Mouse (Mus musculus) limb, embryonic 13.5 days (tissue): Measurements from ENCODE around the gene Pifo. TPM values are rescaled to one million over a fixed set of nuclear protein-coding genes. Genes with fewer than 3 reads are reported as not detected.

Source experiments
- polyA plus RNA-seq: library from polyadenylated mRNA; unstranded; fragments of >200 nt; fragmentation: Nextera tagmentation; extraction: Ambion mirVana; gene quantifications from 2 replicates; pipeline ENCODE4 v1.2.1, GENCODE M21; 2015

Pifo gene
- polyA plus RNA-seq, 1 experiment from 2014 or later: not detected

Other genes starting within 250 kb of the Pifo start
- gene Rap1a, start 213.3 kb downstream of the Pifo start, polyA plus RNA-seq: 95.5 and 98.4 TPM in 2 replicates
- 0.36 and 0.90 TPM in 2 replicates for gene Adora3, start 143.8 kb downstream of the Pifo start, polyA plus RNA-seq
- gene Tmigd3, start 143.7 kb downstream of the Pifo start, polyA plus RNA-seq: not detected in 2 replicates
- gene I830077J02Rik, start 82.0 kb downstream of the Pifo start, polyA plus RNA-seq: 0.38 and 0.55 TPM in 2 replicates
- 114 and 119 TPM in 2 replicates for gene Wdr77, start 55.3 kb downstream of the Pifo start, polyA plus RNA-seq
- 456 and 469 TPM in 2 replicates for gene Atp5f1, start 54.5 kb downstream of the Pifo start, polyA plus RNA-seq
- gene Ovgp1, start 40.9 kb downstream of the Pifo start, polyA plus RNA-seq: 1.5 TPM in 2 replicates
- gene Chil5, start 18.2 kb upstream of the Pifo start, polyA plus RNA-seq: not detected in 2 replicates
- not detected in 2 replicates for gene Chia1, start 98.6 kb upstream of the Pifo start, polyA plus RNA-seq
- 0.11 TPM in 1 of 2 replicates, not detected in the other for gene Chil3, start 152.9 kb upstream of the Pifo start, polyA plus RNA-seq
- gene Chil4, start 204.9 kb upstream of the Pifo start, polyA plus RNA-seq: not detected in 2 replicates